In genomic region chr1:162092899-162093659, GRCm38 (mm10) we compare ENCODE assay signal across 9 mouse cellular contexts.
DNase-seq lines count a peak whose midpoint lies in the region; ATAC-seq and TF ChIP-seq lines count a peak whose summit lies in the region.
"Had no signal": no experiment of that assay in that cellular context is flagged by ENCODE, and none has a peak within 500 bp of the region (broad histone marks: within the 10 kb centered on the region; RNA-seq: fewer than 3 reads in every experiment).

No protein-coding gene starts in this region.

- H3K9ac ChIP-seq in heart, embryonic 13.5 days: no peak overlapping the region
- no peak overlapping the region for H3K9ac ChIP-seq in stomach, embryonic 14.5 days (replicated peaks; ENCODE audit: low read depth, low read length)
- H3K9ac ChIP-seq: forebrain, embryonic 12.5 days had no signal

- no peaks in the 10 kb centered on the region for H3K9me3 ChIP-seq in heart, embryonic 13.5 days
- H3K9me3 ChIP-seq in stomach, embryonic 14.5 days (ENCODE audit: control insufficient read depth, low read depth, low read length): no peaks in the 10 kb centered on the region
- H3K9me3 ChIP-seq: forebrain, embryonic 12.5 days had no signal

- no peaks in the 10 kb centered on the region for H3K27me3 ChIP-seq in heart, embryonic 13.5 days (replicated peaks)
- no peaks in the 10 kb centered on the region for H3K27me3 ChIP-seq in stomach, embryonic 14.5 days (ENCODE audit: control insufficient read depth, insufficient read depth, low read length)
- H3K27me3 ChIP-seq: forebrain, embryonic 12.5 days had no signal

- DNase-seq in gastrocnemius, adult 2 months: peak; percentile 39
- no peak for DNase-seq in gastrocnemius, postnatal 10 days
- peak; percentile 14 for DNase-seq in kidney, postnatal 14 days
- no peak for DNase-seq in kidney, adult 11 months
- no peak for DNase-seq in cerebellum, postnatal 36 days
- no peak for DNase-seq in right cerebral cortex, postnatal 10 days (ENCODE audit: low spot score in 2 of 2)

- 78% methylated on average over 3 of the region's 3 CpGs for WGBS in heart, embryonic 13.5 days
- WGBS in stomach, embryonic 14.5 days: 60% methylated on average over 3 of the region's 3 CpGs

- no peak overlapping the region for H3K4me3 ChIP-seq in gastrocnemius, adult 2 months
- no peak overlapping the region for H3K4me3 ChIP-seq in heart, embryonic 13.5 days
- H3K4me3 ChIP-seq in stomach, embryonic 14.5 days (ENCODE audit: low read depth, low read length): no peak overlapping the region
- H3K4me3 ChIP-seq: forebrain, embryonic 12.5 days had no signal

- H3K4me2 ChIP-seq in heart, embryonic 13.5 days: no peak overlapping the region
- no peak overlapping the region for H3K4me2 ChIP-seq in stomach, embryonic 14.5 days (replicated peaks; ENCODE audit: low read depth, low read length)
- H3K4me2 ChIP-seq: forebrain, embryonic 12.5 days had no signal

- TF ChIP-seq CTCF in gastrocnemius, adult 2 months (IDR thresholded peaks at IDR 0.05): no peak

- 0 out of 2 replicates have a peak, but pooled peaks cover 7% of the 10 kb centered on the region for H3K4me1 ChIP-seq in heart, embryonic 13.5 days
- peaks cover 8% of the 10 kb centered on the region; the same call in 1 of the 2 replicates for H3K4me1 ChIP-seq in stomach, embryonic 14.5 days (ENCODE audit: control insufficient read depth, insufficient read depth, low read length)
- H3K4me1 ChIP-seq: forebrain, embryonic 12.5 days had no signal

- ATAC-seq in heart, embryonic 13.5 days (ENCODE audit: extremely low read depth, insufficient number of reproducible peaks, low FRiP score, low TSS enrichment): no peak
- no peak for ATAC-seq in stomach, embryonic 14.5 days (ENCODE audit: insufficient number of reproducible peaks, insufficient read depth, low FRiP score, low read depth)

- H3K27ac ChIP-seq in gastrocnemius, adult 2 months: peak overlapping the region; percentile 71
- peak overlapping the region; percentile 83 for H3K27ac ChIP-seq in heart, embryonic 13.5 days (replicated peaks)
- H3K27ac ChIP-seq in stomach, embryonic 14.5 days (ENCODE audit: low read length): peak overlapping the region; percentile 84; the same call in 1 of the 2 replicates
- H3K27ac ChIP-seq: forebrain, embryonic 12.5 days had no signal

- H3K36me3 ChIP-seq in heart, embryonic 13.5 days: no peaks in the 10 kb centered on the region
- H3K36me3 ChIP-seq in stomach, embryonic 14.5 days (ENCODE audit: control insufficient read depth, insufficient read depth, low read length): no peaks in the 10 kb centered on the region
- H3K36me3 ChIP-seq: forebrain, embryonic 12.5 days had no signal

- intact Hi-C loops in gastrocnemius, adult 2 months (cut with DNase I): no loop called here

Comparison
In these comparisons a context has a peak if more than half of its experiments do, and no peak if none do; other contexts are left out.
1. DNase-seq: peak in gastrocnemius, adult 2 months (single experiment) and kidney, postnatal 14 days (single experiment); none in gastrocnemius, postnatal 10 days (single experiment), kidney, adult 11 months (single experiment), cerebellum, postnatal 36 days (0 of 2) and right cerebral cortex, postnatal 10 days (0 of 2).
2. Peak in every context shown above with its lines, with median percentiles within 50 percentile points of each other: H3K27ac ChIP-seq.